Mouse (Mus musculus) spleen, adult 2 months (tissue): ENCODE data around the gene Tbx1.

ENCODE experiments used
- CTCF ChIP-seq: fragments of 200-500 bp; IDR thresholded peaks from 2 replicates; pipeline ENCODE4 v1.5.1; 2011; ENCODE audit warnings: mild to moderate bottlenecking, inconsistent platforms; ENCODE audit not compliant: insufficient read depth, insufficient read length, insufficient replicate concordance; ENCODE audit errors: extremely low read depth
- POLR2A ChIP-seq: fragments of 200-500 bp; IDR thresholded peaks from 2 replicates; pipeline ENCODE4 v1.6.1; 2011; ENCODE audit warnings: low read depth, low read length, inconsistent platforms

- TF ChIP-seq POLR2A: no peak
- no peak for TF ChIP-seq CTCF
Measured at GRCm38 (mm10) chr16:18581050-18581622, 9.3 kb downstream of the Tbx1 start.
